In the genomic region with DNA sequence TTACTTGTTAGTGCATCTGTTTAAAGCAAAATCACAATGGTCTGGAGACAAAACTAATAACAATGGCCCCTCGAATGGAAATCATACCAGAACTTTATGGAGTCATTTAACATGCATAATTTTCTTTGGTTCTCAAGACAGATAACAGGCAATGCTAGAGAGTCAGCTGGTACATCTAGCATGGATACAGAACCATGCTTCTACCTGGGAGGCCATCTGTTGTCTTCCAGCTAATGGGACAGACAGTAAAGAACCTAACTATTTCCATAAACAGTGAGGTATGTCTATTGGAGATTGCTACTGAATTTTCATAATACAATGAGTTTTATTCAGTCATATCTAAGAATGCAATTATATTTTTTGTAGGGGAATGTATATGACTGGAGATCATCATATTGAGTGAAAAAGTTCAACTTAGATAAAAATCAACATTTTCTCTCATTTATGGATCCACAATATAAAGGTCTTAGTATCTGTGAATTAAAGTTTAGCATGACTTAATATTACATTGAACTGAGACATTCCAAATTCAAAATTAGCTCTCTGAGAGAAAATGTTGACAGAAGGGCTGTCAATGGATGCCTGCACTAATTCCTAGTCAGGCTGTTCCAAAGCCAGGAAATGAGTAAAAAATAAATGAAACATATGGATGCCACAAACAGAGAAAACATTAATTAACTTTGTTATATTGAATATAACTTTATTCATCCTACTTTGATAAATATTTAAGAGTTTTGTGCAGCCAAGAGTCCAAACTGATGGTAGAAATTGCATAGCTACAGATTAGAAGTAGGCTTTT, we compare ENCODE assay signal across 16 mouse cellular contexts.
DNase-seq lines count a peak whose midpoint lies in the region; ATAC-seq lines count a peak whose summit lies in the region.
"Had no signal": no experiment of that assay in that cellular context is flagged by ENCODE, and none has a peak within 500 bp of the region (broad histone marks: within the 10 kb centered on the region; RNA-seq: fewer than 3 reads in every experiment).

No protein-coding gene starts in this region.

- 75% methylated on average over 1 of the region's 1 CpGs for WGBS in forebrain, embryonic 14.5 days
- whole genome bisulfite sequencing in forebrain, embryonic 10.5 days: 80% methylated on average over 1 of the region's 1 CpGs

- H3K4me1 ChIP-seq in forebrain, embryonic 14.5 days (ENCODE audit: control insufficient read depth, insufficient read depth, low read length): no peaks in the 10 kb centered on the region
- no peaks in the 10 kb centered on the region for H3K4me1 ChIP-seq in forebrain, embryonic 10.5 days
- H3K4me1 ChIP-seq: embryonic facial prominence, embryonic 10.5 days; embryonic facial prominence, embryonic 12.5 days; forebrain, embryonic 12.5 days; forebrain, embryonic 15.5 days had no signal

- H3K4me3 ChIP-seq in forebrain, embryonic 14.5 days (ENCODE audit: low read depth, low read length): no peak overlapping the region
- H3K4me3 ChIP-seq in forebrain, embryonic 10.5 days: no peak overlapping the region
- H3K4me3 ChIP-seq: embryonic facial prominence, embryonic 10.5 days; embryonic facial prominence, embryonic 12.5 days; forebrain, embryonic 12.5 days; forebrain, embryonic 15.5 days had no signal

- no peak overlapping the region for H3K4me2 ChIP-seq in forebrain, embryonic 14.5 days (ENCODE audit: low read length)
- H3K4me2 ChIP-seq: embryonic facial prominence, embryonic 12.5 days; forebrain, embryonic 12.5 days; forebrain, embryonic 15.5 days had no signal

- H3K27ac ChIP-seq in forebrain, embryonic 14.5 days (ENCODE audit: low read depth, low read length): no peak overlapping the region
- H3K27ac ChIP-seq in forebrain, embryonic 10.5 days: no peak overlapping the region
- H3K27ac ChIP-seq: embryonic facial prominence, embryonic 10.5 days; embryonic facial prominence, embryonic 12.5 days; forebrain, embryonic 12.5 days; forebrain, embryonic 15.5 days had no signal

- H3K27me3 ChIP-seq in forebrain, embryonic 14.5 days (replicated peaks; ENCODE audit: control insufficient read depth, insufficient read depth, low read length): no peaks in the 10 kb centered on the region
- no peaks in the 10 kb centered on the region for H3K27me3 ChIP-seq in forebrain, embryonic 10.5 days (ENCODE audit: poor library complexity, severe bottlenecking)
- H3K27me3 ChIP-seq: embryonic facial prominence, embryonic 12.5 days; forebrain, embryonic 12.5 days; forebrain, embryonic 15.5 days had no signal

- no peak for ATAC-seq in forebrain, embryonic 14.5 days
- ATAC-seq: forebrain, embryonic 15.5 days; forebrain, postnatal 0 days had no signal

- no peaks in the 10 kb centered on the region for H3K36me3 ChIP-seq in forebrain, embryonic 14.5 days (ENCODE audit: control insufficient read depth, insufficient read depth, low read length)
- H3K36me3 ChIP-seq in forebrain, embryonic 10.5 days (replicated peaks): no peaks in the 10 kb centered on the region
- H3K36me3 ChIP-seq: embryonic facial prominence, embryonic 10.5 days; embryonic facial prominence, embryonic 12.5 days; forebrain, embryonic 12.5 days; forebrain, embryonic 15.5 days had no signal

- H3K9ac ChIP-seq in forebrain, embryonic 14.5 days (ENCODE audit: low read length): no peak overlapping the region
- H3K9ac ChIP-seq: embryonic facial prominence, embryonic 12.5 days; forebrain, embryonic 12.5 days; forebrain, embryonic 15.5 days; forebrain, postnatal 0 days had no signal

- peak; percentile 14 for DNase-seq in cerebellum, adult 11-12 months
- DNase-seq in cerebellum, adult 11 months: no peak
- peak; percentile 18 for DNase-seq in forebrain, embryonic 14.5 days (ENCODE audit: low spot score)
- DNase-seq in forebrain, embryonic 10.5 days (ENCODE audit: extremely low spot score, low spot score): no peak
- peak; percentile 28 for DNase-seq in cerebellum, adult 9-11 months
- DNase-seq in cerebellum, postnatal 14 days: peak; percentile 10 to 48
- DNase-seq in lung, postnatal 10 days: no peak
- DNase-seq in layer of hippocampus, postnatal 36 days: no peak
- DNase-seq: adrenal gland, adult 2 months; adrenal gland, postnatal 10 days; adrenal gland, postnatal 25 days; forebrain, postnatal 0 days had no signal

- H3K9me3 ChIP-seq in forebrain, embryonic 14.5 days (replicated peaks; ENCODE audit: control insufficient read depth, low read length): no peaks in the 10 kb centered on the region
- no peaks in the 10 kb centered on the region for H3K9me3 ChIP-seq in forebrain, embryonic 10.5 days
- H3K9me3 ChIP-seq: embryonic facial prominence, embryonic 10.5 days; embryonic facial prominence, embryonic 12.5 days; forebrain, embryonic 12.5 days; forebrain, embryonic 15.5 days had no signal

Comparison
In these comparisons a context has a peak if more than half of its experiments do, and no peak if none do; other contexts are left out.
1. DNase-seq: peak in cerebellum, adult 11-12 months (single experiment), forebrain, embryonic 14.5 days (single experiment), cerebellum, adult 9-11 months (single experiment) and cerebellum, postnatal 14 days (2 of 2); none in cerebellum, adult 11 months (single experiment), forebrain, embryonic 10.5 days (single experiment), lung, postnatal 10 days (single experiment) and layer of hippocampus, postnatal 36 days (0 of 2).